Mouse (Mus musculus) layer of hippocampus, adult 9-11 months (tissue): ENCODE results near the gene Rab31.

Experiments used
- DNase-seq: peaks from one replicate; pipeline ENCODE4 v3.0.0; 2022

Gene Rab31

DNA sequence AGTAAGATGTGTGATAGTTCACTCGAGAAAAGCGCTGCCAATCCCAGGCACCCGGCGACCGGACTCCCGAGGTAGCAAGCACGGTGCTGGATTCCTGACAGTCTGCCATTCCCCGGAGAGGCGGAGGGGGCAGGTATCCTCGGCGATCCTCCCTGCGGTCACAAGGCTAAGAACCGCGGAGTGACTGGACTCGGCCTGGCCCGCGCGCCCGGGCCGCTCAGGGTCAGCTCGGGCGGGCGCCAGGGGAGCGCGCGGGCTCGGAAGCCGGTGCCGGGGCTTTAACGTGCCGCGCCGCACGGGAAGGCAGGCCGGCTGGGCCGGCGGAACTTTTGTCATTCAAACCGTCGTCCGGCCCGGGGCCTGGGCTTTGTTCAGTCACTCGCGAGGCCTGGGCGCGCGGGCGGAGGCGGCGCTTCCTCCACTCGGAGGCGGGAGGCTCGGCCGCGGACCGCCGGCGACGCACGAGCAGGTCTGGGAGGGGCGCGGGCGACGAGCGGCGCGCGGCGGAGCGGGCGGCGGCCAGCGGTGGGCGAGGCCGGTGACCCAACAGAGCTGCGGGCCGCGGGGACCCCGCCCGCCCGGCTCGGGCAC lies 10.1 kb upstream of the Rab31 start, which contains the start of gene Ppp4r1:
TSS of gene Ppp4r1 (plus strand) at position 23 of the 591 bp plus-strand sequence.
- peak; percentile 77 for DNase-seq

DNA sequence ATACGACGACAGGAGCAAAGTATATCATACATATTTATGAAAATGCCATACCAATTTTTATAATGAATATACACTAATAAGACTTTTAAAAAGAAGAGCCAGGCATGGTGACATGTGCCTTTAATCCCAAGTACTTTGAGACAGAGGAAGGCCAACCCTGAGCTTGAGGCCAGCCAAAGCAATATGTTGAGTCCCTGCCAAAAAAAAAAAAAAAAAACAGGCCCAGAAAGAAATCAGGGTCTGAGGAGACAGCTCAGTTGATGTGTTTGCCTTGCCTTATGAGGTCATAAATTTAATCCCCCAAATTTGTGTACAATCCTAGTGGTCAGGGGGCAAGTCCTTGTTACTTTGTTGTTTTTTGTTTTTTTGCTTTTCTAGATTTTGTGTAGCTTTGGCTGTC lies 8.4 kb upstream of the Rab31 start:
- no peak for DNase-seq

DNA sequence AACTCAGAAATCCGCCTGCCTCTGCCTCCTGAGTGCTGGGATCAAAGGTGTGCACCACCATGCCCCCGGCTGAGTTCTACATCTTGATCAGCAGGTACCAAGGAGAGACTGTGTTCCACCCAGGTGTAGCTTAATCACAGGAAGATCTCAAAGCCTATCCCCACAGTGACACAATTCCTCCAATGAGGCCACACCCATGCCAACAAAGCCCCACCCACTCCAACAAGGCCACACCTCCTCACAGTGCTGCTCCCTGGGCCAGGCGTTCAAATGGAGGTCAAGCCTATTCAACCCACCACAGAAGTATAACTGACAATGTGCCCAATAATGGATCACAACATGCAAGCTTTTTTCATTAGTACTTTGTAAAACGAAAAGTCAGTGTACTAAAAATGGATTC lies 4.9 kb upstream of the Rab31 start:
- DNase-seq = no peak

DNA sequence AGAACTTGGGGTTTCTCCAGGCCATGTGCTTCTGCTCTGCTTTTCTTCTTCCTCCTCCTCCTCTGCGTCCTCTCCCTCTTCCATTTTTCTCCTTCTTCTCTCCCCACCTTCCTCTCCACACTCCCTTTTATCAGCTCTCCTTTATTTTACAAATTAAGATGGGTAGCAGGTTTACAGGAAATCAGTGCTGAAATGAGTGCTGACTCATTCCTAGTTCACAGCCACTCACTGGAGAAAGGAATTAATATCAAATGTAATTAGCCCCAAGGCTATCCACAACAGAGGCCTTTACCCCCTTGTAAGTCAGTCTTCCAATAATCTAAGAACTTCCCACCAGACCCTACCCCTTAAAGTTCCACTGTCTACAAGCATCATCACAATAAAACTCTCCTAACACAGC lies 3.7 kb upstream of the Rab31 start:
- DNase-seq = no peak

- no peak for DNase-seq
Measured at GRCm38 (mm10) chr17:65774439-65774838, 1.9 kb upstream of the Rab31 start.

DNA sequence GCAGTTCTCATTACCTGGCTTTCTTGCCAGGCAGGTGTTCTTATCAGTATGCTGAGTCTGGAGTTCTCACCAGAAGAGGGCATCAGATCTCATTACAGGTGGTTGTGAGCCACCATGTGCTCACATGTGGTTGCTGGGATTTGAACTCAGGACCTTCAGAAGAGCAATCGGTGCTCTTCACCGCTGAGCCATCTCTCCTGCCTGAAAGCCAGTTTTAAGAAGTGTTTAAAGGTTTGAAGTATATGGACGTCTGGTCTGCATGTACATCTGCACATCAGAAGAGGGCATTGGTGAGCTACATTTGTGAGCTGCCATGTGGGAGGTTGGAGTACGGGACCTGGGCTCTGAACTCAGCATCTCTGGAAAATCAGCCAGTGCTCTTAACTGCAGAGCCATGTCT lies 1.1 kb upstream of the Rab31 start:
- no peak for DNase-seq

- DNase-seq = no peak
Measured at GRCm38 (mm10) chr17:65770982-65771915, 1.3 kb downstream of the Rab31 start.

GRCm38 (mm10) chr17:65768486-65768885 lies 4.1 kb downstream of the Rab31 start:
- peak; percentile 71 for DNase-seq

DNA sequence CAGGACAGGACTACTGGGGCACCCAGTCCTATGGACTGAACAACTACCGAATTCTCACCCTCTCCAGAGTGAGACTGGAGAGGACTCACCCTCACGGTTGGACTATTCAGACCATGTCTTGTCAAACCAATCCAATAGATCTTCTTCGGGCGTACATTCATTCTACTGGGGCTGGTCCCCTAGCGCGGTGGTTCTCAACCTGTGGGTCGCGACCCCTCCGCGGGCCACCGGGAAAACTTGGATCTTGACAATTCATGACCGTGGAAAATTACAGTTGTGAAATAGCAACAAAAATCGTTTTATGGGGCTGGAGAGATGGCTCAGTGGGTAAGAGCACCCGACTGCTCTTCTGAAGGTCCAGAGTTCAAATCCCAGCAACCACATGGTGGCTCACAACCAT lies 9.3 kb downstream of the Rab31 start:
- no peak for DNase-seq

DNA sequence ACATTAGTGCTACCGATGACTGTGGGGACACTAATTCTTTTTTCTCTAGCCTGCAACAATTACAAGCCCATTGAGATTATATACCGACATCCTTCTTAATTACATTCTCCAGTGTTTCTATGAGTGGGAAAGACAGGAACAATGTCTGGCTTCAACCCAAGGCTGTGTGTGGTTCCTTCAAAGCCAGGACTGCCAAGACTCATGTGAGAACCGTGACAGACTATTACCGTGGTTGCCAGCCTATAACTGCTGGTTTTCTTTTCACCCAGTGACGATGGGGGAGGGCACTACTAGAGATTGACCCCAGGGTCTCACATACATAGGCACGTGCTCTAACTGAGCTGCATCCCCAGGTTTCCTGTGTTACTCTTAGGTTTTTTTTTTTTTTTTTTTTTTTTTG lies 15.4 kb downstream of the Rab31 start:
- no peak for DNase-seq

- DNase-seq = no peak
Measured at GRCm38 (mm10) chr17:65755857-65756256, 16.7 kb downstream of the Rab31 start.

- peak; percentile 57 for DNase-seq
Measured at GRCm38 (mm10) chr17:65753130-65753529, 19.4 kb downstream of the Rab31 start.

- no peak for DNase-seq
Measured at GRCm38 (mm10) chr17:65750301-65750700, 22.3 kb downstream of the Rab31 start.

DNA sequence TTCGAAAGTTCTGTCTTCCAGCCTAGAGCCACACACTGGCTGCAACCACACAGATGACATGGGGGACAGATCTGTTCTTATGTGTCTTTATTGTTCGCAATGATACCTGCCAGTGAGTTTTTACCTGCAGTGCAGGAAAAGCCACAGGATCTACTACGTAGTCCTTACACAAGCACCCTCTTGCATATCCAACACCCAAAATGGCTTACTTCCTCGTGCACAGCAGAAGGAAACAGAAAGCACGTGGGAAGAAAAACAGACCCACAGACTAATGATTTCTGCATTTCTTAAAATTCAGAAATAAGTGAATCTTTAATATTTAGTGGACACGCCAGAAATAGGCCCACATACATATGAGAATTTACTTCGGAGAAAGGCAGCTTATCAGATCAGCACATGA lies 22.7 kb downstream of the Rab31 start:
- no peak for DNase-seq

DNA sequence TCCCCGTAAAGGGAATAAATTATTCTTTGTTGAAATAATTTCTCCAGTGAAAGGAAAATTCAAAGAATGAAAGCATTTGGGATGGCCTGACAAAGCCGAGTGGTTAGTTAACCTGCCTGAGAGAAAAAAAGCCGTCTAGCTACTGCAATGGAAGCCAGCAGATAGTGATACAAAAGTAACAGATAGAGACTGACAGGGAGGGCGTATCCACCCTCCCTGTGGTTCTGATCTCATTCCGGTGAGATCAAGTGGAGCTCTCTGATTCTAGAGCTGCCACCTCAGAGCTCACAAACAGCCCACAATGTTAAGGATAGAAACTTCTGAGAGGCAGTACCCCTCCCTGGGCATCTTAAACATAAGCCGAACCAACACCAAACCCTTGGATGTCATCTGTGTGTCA lies 23.6 kb downstream of the Rab31 start:
- DNase-seq = no peak

- peak; percentile 74 for DNase-seq
Measured at GRCm38 (mm10) chr17:65746314-65746713, 26.2 kb downstream of the Rab31 start.

DNA sequence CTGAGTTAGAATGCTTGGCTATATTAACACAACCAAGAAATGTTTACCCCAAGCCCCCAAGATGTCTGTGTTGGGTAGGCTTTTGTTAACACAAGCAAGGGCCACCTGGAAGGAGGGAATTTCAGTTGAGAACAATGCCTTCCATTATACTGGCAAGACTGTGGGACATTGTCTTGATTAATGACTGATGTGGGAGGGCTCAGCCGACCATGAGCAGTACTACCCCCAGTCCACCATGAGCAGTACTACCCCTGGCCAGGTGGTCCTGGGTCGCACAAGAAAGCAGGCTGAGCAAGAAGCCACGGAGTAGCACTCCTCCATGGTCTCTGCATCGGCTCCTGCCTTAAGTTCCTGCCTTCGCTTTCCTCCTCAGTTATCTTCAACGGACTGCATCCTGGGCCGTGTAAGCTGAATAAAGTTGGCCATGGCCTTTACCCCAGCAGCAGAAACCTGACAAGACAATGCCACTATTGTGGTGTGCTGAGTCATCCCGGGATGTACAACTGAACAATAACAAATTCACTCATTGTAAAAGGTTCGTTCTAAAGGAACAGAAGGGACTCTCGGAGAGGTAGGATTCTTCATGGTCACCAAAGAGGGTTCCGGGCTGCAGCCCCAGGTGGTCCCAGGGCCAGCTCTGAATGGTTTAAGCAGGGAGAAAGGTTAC lies 28.8 kb downstream of the Rab31 start:
- DNase-seq = peak; percentile 36

DNA sequence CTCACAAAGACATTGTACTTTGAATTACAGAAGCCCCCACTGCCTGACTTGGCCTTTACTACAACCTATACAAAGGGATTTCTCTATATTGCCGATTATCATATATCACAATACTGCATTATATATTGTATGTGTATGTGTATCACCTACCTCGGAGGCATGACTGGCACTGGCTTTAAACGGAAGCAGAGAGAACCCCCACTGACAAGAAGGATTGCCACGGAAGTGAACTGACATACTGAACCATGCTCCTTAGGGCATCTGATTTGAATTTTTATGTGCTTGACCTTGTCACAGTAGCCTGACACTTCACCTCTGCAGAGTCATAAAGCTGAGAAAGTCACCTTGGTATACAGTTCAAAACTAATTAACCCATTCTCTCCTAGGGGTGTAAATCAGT lies 29.6 kb downstream of the Rab31 start:
- DNase-seq = no peak

- DNase-seq = peak; percentile 66
Measured at GRCm38 (mm10) chr17:65742245-65742905, 30.2 kb downstream of the Rab31 start.

GRCm38 (mm10) chr17:65741565-65741964 lies 31.0 kb downstream of the Rab31 start:
- DNase-seq = no peak

GRCm38 (mm10) chr17:65739874-65740725 lies 32.5 kb downstream of the Rab31 start:
- no peak for DNase-seq

DNA sequence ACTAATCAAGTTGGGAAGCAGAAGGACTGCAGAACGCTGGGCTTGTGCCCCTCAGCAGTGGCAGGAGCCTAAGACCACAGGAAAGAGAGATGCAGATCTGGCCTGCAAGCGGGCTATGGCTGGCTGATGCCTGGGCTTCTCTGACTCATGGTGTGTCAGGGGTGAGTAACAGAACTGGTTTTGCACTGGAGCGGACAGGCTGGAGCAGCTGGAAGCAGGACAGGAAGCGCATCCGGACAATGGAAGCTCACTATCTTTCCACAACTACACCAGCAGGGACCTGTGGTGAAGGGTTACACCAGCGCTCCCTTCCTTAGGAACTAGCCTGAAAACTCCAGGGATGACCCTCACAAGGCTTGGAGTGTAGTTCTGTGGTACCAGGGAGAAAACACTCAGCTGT lies 34.9 kb downstream of the Rab31 start:
- no peak for DNase-seq
